Mouse (Mus musculus) forebrain, postnatal 0 days (tissue): ENCODE results near the gene Ptprn2. TPM values are rescaled to one million over a fixed set of nuclear protein-coding genes. Genes with fewer than 3 reads are reported as not detected.

Experiments used
- ATAC-seq: fragments of 200-750 bp; cut with Nextera tagmentation; 2 replicates; pipeline ENCODE4 v1.8.0; 2017; ENCODE audit warnings: mild to moderate bottlenecking, moderate library complexity
- DNase-seq: peaks from one replicate; pipeline ENCODE4 v3.0.0-alpha.2; 2015
- H3K27ac ChIP-seq: fragments of 300-500 bp; sonication (generic); 2 replicates; pipeline ENCODE4 v1.5.1; 2014; ENCODE audit warnings: low read depth, mild to moderate bottlenecking, antibody characterized with exemption, low read length, moderate library complexity, mixed read lengths
- H3K27me3 ChIP-seq: fragments of 300-500 bp; sonication (generic); 2 replicates; pipeline ENCODE4 v1.6.1; 2014; ENCODE audit warnings: mild to moderate bottlenecking, low read length, mixed read lengths; ENCODE audit not compliant: insufficient read depth
- H3K36me3 ChIP-seq: fragments of 300-500 bp; sonication (generic); 2 replicates; pipeline ENCODE4 v1.6.1; 2014; ENCODE audit warnings: mild to moderate bottlenecking, moderate library complexity; ENCODE audit not compliant: insufficient read depth
- H3K4me1 ChIP-seq: fragments of 300-500 bp; sonication (generic); 2 replicates; pipeline ENCODE4 v1.6.1; 2014; ENCODE audit warnings: antibody characterized with exemption; ENCODE audit not compliant: insufficient read depth
- H3K4me2 ChIP-seq: fragments of 300-500 bp; sonication (generic); 2 replicates; pipeline ENCODE4 v1.6.1; 2014; ENCODE audit warnings: low read depth, mild to moderate bottlenecking, moderate library complexity
- H3K4me3 ChIP-seq: fragments of 300-500 bp; sonication (generic); 2 replicates; pipeline ENCODE4 v1.5.1; 2014; ENCODE audit warnings: low read depth, low read length, mixed read lengths
- H3K9ac ChIP-seq: fragments of 300-500 bp; sonication (generic); 2 replicates; pipeline ENCODE4 v1.6.1; 2014; ENCODE audit warnings: mild to moderate bottlenecking
- H3K9me3 ChIP-seq: fragments of 300-500 bp; sonication (generic); 2 replicates; pipeline ENCODE4 v1.6.1; 2016; ENCODE audit warnings: low read length
- CTCF ChIP-seq: sonication (generic); IDR thresholded peaks from 2 replicates; pipeline ENCODE4 v1.5.1; 2016; ENCODE audit warnings: antibody characterized with exemption, control low read depth, low read depth
- WGBS: fragments of 180-500 bp; shearing (Covaris S2); extraction: QIAGEN DNeasy Blood & Tissue Kit; methylation state at CpG from one replicate; pipeline ENCODE4 v1.1.7; 2014; 5-methylcytosine and 5-hydroxymethylcytosine counted together
- polyA plus RNA-seq: library from polyadenylated mRNA; unstranded; fragments of >200 nt; fragmentation: Nextera tagmentation; extraction: Ambion mirVana; gene quantifications from 2 replicates; pipeline ENCODE4 v1.2.1, GENCODE M21; 2015
- total RNA-seq: library from RNA; depleted of rRNA; stranded (reverse); fragments of >200 nt; gene quantifications from 2 replicates; pipeline ENCODE4 v1.2.3, GENCODE M21; 2014

Ptprn2 gene
- total and polyA plus RNA-seq, 2 experiments from 2014 or later = 15.9 to 91.1 TPM

DNA sequence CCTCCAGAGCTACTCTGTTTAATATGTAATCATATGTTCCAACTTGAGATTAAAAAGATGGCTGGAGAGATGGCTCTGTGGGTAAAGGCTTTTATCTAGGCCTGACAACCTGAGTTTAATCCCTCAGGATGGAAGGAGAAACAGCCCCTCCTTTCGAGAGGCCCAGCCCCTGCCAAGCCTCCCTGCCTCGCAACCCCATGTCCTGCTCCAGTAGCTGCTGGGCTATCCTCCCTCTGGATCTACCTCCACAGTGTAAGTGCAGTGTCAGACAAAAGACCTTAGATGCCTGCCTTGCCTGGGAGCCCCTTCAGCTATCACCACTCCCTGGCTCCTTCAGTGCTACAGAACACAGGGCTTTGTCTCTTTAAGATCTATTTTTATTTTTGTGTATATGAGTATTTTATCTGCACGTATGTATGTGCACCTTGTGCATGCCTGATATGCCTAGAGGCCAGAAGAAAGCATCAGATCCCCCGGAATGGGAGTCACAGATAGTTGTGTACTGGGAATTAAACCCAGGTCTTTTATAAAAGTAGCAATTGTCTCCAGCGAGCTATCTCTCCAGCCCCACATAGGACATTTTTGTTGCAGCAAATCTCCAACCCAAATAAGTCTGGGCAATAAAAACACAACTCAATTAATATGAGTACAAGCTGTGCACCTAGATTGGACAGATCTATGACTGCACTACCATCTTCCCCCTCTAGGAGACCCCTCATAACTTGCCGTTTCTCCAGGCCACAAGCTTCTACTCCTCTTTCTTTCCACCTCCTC is 775.1 kb downstream of the Ptprn2 start:
- Histone ChIP-seq H3K9me3 (no peaks in the 10 kb centered on the region), H3K9ac (no peak overlapping the region), H3K4me2 (no peak overlapping the region), H3K36me3 (peaks cover 2% of the 10 kb centered on the region; the same call in 1 of the 2 replicates), H3K4me1 (peaks cover 18% of the 10 kb centered on the region), H3K27me3 (no peaks in the 10 kb centered on the region), H3K4me3 (no peak overlapping the region), H3K27ac (no peak overlapping the region)
- peak; percentile 45 for TF ChIP-seq CTCF
- ATAC-seq (no peak), DNase-seq (no peak)
- WGBS = 68% methylated on average over 6 of the region's 6 CpGs

DNA sequence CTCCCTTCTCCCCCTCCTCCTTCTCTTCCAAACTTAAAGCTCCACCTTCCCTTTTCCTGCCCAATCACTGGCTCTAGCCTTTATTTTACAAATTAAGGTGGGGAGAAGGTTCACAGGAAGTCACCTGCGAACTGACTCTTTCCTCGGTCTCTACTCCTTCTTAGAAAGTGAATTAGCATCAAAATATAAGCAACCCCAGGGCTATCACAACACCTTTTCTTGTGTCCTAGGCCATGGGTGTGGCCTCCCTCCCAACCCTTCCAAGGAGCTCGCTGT is 775.6 kb downstream of the Ptprn2 start:
- Histone ChIP-seq H3K9ac (no peak overlapping the region), H3K4me1 (peaks cover 18% of the 10 kb centered on the region), H3K4me3 (no peak overlapping the region), H3K9me3 (no peaks in the 10 kb centered on the region), H3K4me2 (no peak overlapping the region), H3K27ac (no peak overlapping the region), H3K36me3 (peaks cover 2% of the 10 kb centered on the region; the same call in 1 of the 2 replicates), H3K27me3 (no peaks in the 10 kb centered on the region)
- no peak for TF ChIP-seq CTCF
- 50% methylated on average over 3 of the region's 3 CpGs for WGBS
- no peak for ATAC-seq
- DNase-seq = no peak

DNA sequence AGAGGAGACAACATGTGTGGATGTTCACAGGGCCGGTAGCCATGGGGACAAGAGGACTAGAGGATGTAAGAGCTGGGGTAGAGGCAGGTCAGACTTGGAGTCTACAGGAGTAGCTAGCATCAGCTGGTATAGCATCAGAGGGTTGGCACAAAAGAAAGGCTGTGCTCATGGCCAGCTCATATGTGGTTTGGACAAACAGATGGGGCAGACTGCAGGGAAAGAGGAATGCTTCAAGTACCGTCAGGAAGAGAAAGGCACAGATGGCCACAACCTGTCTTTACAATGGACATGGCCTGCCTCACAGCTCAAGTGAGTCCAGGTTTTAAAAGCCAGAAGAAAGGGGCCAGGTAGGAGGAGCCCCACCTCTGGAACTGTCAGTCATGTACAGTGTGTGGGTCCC is 776.5 kb downstream of the Ptprn2 start:
- no peak overlapping the region for H3K27ac ChIP-seq
- peaks cover 14% of the 10 kb centered on the region for H3K4me1 ChIP-seq
- H3K36me3 ChIP-seq = peaks cover 2% of the 10 kb centered on the region; the same call in 1 of the 2 replicates
- TF ChIP-seq CTCF = no peak
- no peak overlapping the region for H3K4me3 ChIP-seq
- no peak overlapping the region for H3K4me2 ChIP-seq
- ATAC-seq (no peak), DNase-seq (no peak)
- 73% methylated on average over 2 of the region's 2 CpGs for WGBS
- H3K9me3 ChIP-seq = no peaks in the 10 kb centered on the region
- H3K9ac ChIP-seq = no peak overlapping the region
- no peaks in the 10 kb centered on the region for H3K27me3 ChIP-seq

DNA sequence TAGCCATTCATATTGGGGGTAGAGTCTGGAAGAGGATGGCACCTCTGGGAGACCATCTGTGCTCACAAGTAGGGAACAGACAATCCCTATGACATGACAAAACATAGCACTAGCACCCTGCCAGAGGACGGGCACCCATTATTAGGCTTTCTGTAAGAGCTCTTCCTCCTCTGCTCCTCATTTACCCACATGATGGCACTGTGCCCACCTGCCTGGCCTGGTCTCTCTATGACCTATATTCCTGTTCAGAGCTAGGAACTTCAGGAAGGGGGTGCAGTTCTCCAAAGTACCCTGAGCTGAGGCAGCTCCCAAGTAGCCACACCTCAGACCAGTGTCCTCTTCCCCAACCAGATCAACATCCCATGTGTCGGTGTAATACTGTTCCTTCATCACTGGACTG is 777.6 kb downstream of the Ptprn2 start:
- 63% methylated on average over 2 of the region's 2 CpGs for WGBS
- no peak overlapping the region for H3K27ac ChIP-seq
- H3K4me1 ChIP-seq = peaks cover 3% of the 10 kb centered on the region; the same call in 1 of the 2 replicates
- DNase-seq = no peak
- H3K36me3 ChIP-seq = peaks cover 2% of the 10 kb centered on the region; the same call in 1 of the 2 replicates
- H3K27me3 ChIP-seq = no peaks in the 10 kb centered on the region
- ATAC-seq = no peak
- H3K9me3 ChIP-seq = no peaks in the 10 kb centered on the region
- TF ChIP-seq CTCF = no peak
- H3K9ac ChIP-seq = no peak overlapping the region
- H3K4me3 ChIP-seq = no peak overlapping the region
- H3K4me2 ChIP-seq = no peak overlapping the region

DNA sequence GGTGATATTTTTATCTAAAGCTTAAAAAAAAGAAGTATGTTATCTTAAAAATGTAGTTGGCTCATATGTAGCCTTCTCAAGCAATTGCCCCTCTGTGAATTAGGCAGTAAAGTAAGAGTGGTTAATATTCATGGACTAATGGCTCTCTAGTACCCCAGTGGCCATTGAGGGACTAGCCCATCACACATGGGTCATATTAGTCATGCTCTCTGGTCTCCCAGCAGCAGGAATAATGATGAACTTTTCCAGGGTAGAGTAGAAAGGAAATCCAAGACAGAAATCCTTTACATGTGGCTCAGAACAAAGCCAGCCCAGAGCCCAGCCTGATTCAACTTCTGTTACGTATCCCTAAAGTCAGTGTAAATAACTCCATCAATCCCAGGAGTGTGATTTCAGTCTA is 779.7 kb downstream of the Ptprn2 start:
- Histone ChIP-seq H3K4me3 (no peak overlapping the region), H3K36me3 (peaks cover 9% of the 10 kb centered on the region; the same call in 1 of the 2 replicates), H3K27me3 (no peaks in the 10 kb centered on the region), H3K4me1 (no peaks in the 10 kb centered on the region), H3K9ac (no peak overlapping the region), H3K4me2 (no peak overlapping the region), H3K9me3 (no peaks in the 10 kb centered on the region), H3K27ac (no peak overlapping the region)
- no peak for ATAC-seq
- no peak for TF ChIP-seq CTCF
- no peak for DNase-seq
- 87% methylated on average over 1 of the region's 1 CpGs for WGBS

DNA sequence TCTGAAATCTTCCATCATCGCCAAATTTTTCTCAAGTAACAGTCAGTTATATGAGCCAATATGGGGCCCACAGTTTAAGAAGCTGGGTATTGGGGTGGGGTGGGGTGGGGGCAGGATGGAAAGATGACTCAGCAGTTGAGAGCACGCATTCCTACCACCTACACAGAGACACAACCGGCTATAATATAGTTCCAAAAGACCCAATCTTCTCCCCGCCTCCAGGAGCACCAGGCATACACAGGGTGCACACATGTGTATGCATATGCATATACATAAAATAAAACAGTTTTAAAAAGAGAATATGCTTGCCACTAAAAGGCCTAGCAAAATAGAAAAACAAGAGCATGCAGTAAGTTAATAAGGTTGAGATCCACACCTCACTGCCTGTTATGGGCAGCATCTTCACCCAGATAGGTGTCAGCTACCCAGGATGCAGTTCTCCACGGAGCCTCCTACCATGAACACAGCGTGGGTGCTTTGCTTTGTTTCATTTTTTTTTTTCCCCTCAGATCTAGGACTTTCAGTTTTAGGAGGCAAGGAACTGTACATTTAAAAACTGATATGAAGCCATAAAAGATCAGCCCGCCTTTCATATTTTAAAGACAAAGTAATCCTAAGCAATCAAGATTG is 783.1 kb downstream of the Ptprn2 start:
- H3K27ac ChIP-seq = peak overlapping the region; percentile 35; the same call in 1 of the 2 replicates
- no peak for TF ChIP-seq CTCF
- H3K9ac ChIP-seq = no peak overlapping the region
- no peaks in the 10 kb centered on the region for H3K9me3 ChIP-seq
- H3K27me3 ChIP-seq = no peaks in the 10 kb centered on the region
- WGBS = 60% methylated on average over 7 of the region's 7 CpGs
- H3K36me3 ChIP-seq = peaks cover 23% of the 10 kb centered on the region
- no peak overlapping the region for H3K4me2 ChIP-seq
- DNase-seq = no peak
- peak; percentile 49 for ATAC-seq
- H3K4me3 ChIP-seq = no peak overlapping the region
- 0 out of 2 replicates have a peak, but pooled peaks cover 3% of the 10 kb centered on the region for H3K4me1 ChIP-seq

DNA sequence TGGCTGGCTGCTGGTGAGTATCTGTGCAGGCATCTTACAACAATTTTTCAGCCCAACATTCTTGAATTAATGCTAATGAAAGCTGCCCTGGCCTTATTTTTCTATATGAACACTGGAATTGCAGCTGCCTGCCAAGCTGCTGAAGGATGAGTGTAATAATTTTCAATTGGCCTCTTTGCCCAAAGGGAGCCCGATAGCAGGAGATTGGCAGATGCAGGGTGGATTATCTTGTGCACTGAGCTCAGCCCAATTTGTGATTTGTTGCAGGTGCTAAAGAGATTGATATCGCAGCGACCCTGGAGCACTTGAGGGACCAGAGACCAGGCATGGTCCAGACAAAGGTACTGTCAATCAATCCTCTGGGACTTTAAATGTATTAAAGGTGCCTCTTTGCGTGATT is 783.8 kb downstream of the Ptprn2 start:
- TF ChIP-seq CTCF = no peak
- no peak overlapping the region for H3K9ac ChIP-seq
- peaks cover 3% of the 10 kb centered on the region; the same call in 1 of the 2 replicates for H3K4me1 ChIP-seq
- H3K27ac ChIP-seq = 0 out of 2 replicates have a peak overlapping the region, but pooled peaks have one; percentile 35
- H3K4me2 ChIP-seq = no peak overlapping the region
- H3K36me3 ChIP-seq = peaks cover 23% of the 10 kb centered on the region
- no peak for ATAC-seq
- H3K4me3 ChIP-seq = no peak overlapping the region
- WGBS = 45% methylated on average over 4 of the region's 4 CpGs
- no peak for DNase-seq
- no peaks in the 10 kb centered on the region for H3K27me3 ChIP-seq
- no peaks in the 10 kb centered on the region for H3K9me3 ChIP-seq
